Mouse (Mus musculus) CH12F3 (cell line): ENCODE data around the gene Rhbdl1.

Experiments
- in situ Hi-C: fragments of 300-500 bp; cut with MboI; formaldehyde crosslinking; loops from 2 replicates; pipeline ENCODE4 v1.14.3; 2020; ENCODE audit warnings: low sequenced_read_pairs

Rhbdl1 gene

DNA sequence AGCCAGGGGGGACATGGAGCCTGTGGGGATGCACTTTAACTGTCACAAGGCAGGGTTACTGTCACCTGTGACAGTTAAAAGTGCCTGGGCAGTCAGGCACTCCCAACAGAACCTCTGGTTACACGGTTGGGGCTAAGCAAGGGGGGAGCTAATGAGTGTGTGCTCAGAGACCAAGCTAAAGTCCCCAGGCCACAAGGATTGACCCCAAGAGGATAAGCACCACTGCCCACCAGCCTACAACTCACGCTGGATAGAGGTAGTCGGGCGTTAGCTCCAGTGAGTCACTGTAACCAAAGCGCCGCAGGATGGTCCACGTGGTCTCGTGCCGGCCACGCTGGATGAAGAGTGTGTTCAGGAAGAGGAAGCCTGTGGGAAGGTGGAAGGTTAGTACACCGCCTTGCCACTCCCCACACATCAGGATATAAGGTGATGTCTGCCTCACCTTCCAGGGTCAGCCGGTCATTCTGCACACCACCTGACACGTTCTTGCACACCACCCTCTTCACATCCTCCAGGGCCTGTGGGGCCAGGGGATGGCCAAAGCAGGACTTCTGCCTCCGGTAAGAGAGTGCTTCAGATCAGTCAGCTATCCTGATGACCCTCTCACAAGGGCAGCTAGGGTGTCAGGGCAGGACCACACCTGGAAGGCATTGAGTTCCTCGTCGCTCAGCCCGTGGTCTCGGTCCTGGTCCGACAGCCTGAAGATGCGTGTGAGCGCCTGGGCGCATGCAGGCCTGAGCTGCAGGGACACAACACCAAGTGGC lies 4.2 kb upstream of the Rhbdl1 start, which contains the start of gene Gm20683:
Gene Gm20683, minus strand, starts transcription at position 647 of the 764 bp plus-strand sequence.
- in situ Hi-C loops, result no loop called here

DNA sequence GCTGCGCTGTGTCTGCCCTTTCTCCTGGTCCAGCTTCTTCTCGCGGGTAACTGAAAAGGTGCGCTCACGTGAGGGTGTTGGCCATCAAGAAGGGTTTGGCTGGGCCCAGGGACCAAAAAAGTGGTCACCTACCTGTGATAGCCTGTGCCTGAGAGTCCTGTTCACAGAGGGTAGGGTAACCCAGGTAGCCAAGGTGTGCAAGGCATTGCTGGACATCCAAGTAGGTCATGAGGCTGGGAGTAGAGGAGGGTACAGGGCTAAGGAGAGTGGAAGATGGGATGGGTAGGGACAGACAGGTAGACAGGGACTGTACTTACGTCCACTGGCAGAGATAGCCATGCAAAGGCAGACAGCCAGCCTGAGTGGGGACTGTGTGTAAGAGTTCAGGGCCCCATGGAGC lies 3.4 kb upstream of the Rhbdl1 start:
- in situ Hi-C loops, result no loop called here

DNA sequence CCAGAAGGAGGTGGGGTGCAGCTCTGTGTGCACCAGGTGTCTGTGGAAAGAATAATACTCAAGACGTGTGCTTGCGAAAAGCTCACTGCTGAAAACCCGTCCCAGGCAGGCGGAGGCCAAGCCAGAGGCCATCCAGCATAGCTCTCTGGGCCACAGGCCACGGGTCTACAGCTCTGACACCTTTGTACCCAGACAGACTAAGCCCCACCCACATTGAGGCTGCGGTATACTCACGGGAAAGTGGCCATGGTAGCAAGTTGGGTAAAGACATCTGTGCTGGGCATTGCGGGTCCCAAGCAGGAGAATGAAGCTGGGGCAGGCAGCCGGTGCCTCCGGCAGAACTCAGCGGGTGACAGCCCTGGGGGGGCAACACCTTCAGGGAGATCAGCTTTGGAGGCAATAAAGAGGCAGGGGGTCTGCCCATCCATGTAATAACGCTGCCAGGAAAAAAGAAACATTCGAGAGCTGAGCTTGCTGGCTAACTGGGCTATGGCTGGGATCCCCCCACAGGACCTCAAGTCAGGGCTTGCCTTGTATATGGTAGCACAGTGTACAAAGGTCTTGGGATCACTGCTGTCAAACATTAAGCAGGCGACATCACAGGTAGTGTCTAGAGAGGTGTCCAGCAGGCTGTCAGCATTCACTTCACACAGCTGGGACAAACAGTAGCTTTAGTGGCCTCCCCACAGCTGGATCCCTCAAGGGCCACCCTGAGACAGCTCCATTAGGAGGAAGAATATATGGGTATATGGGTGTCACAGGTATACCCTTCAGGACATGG lies 2.5 kb upstream of the Rhbdl1 start:
- in situ Hi-C loops, result no loop called here

DNA sequence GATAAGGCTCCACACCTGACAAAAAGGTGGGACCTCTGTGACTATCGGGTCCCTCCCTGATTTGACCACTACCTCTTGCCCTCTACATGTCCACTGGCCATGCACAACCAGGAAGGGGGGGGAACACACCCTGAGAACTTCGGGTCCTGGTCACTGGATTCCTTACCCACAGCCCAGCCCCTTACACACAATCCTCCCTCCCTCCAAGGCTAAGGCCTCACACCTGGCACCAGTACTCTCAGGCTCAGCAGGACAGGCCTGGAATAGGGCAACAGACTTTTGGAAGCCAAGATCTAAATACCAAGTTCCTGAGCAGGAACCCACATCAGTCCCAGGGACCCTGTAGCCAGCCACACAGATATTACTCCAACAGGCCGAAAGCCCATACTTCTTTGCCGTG lies 1.8 kb upstream of the Rhbdl1 start:
- in situ Hi-C loops, result no loop called here

DNA sequence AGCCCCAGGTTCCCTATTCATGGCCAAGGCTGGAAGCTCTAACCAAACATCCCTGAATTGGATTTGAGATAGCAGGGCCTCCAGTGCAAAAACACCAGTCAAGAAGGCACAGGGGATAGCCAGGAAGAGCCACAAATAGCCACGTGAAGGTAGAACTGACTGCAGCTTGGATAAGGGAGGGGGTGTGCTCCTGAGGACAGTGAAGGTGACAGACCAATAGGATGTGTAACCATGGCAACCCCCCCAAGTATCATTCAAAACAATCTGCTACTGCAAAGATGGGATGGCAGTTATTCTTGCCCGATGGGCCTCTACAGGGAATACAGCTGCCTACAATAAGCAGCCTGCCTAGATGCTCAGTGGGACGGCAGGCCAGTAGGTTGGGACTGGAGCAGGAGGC lies 438 bp upstream of the Rhbdl1 start:
- in situ Hi-C loops, result no loop called here

DNA sequence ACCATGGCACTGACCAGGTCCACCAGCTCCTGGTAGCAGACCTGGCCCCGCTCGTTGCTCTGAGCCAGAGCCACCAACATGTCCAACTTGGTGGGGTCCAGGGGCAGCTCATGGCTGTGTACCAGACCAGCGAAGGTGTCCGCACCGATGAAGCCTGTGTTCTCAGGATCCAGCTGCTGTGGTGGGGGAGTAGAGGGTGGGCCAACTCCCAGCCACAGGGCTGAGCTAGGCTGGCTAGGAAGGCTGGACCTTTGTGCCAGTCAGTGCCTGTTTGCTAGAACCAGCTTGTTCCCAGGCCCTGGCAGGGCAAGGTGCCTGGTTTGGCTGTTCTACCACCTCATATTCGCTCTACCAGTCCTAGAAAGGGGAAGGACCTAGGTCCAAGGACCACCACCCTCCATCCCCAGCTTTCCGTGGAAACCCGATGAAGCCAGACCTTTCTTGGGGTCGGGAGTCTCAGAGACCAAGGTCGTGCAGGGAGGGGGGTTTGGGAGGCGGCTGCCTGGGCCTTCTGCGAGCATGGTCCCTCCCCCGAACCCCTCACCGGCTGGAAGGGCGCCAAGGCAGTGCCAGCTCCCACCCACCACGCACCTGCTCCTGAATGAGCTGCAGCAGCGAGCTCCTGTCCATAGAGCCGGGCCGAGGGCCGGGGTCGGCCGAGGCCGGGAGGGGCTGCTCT lies 559 bp downstream of the Rhbdl1 start:
- in situ Hi-C loops, result no loop called here

DNA sequence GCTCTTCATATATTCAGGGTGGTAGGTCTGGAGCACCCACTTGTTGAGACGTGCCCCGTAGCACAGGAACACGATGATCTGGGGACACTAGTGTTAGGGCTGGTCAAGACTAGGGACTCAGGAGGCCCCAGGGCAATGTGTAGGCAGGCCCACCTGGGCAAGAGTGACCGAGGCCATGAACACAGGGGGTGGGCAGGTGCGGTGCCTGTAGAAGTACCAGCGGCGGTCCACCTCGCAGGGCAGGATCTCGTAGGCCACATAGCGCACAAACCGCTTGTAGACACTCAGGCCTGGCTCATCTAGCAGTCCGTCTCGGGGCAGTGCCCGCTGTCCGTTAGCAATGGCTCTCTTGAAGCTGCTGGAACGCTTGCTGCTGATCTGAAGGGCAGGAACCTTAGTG lies 1.3 kb downstream of the Rhbdl1 start:
- in situ Hi-C loops, result no loop called here

DNA sequence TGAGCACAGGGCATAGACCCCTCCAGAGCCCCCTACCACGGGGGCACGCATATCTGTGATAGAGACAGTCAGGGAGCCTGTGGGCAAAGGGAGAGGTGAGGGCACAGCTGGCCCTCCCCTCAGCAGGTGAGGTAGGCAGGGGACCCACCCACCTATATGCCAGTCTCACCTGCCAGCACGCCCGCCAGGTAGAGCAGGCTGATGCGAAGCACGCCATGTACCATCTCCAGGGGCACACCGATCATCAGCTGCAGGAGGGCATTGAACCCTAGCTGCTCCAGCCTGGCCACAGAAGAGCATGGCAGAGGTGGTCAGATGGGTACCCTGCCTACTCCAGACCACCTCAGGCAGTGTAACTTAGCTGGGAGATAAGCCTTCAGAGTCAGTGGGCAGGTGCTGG lies 1.8 kb downstream of the Rhbdl1 start:
- in situ Hi-C loops, result no loop called here

DNA sequence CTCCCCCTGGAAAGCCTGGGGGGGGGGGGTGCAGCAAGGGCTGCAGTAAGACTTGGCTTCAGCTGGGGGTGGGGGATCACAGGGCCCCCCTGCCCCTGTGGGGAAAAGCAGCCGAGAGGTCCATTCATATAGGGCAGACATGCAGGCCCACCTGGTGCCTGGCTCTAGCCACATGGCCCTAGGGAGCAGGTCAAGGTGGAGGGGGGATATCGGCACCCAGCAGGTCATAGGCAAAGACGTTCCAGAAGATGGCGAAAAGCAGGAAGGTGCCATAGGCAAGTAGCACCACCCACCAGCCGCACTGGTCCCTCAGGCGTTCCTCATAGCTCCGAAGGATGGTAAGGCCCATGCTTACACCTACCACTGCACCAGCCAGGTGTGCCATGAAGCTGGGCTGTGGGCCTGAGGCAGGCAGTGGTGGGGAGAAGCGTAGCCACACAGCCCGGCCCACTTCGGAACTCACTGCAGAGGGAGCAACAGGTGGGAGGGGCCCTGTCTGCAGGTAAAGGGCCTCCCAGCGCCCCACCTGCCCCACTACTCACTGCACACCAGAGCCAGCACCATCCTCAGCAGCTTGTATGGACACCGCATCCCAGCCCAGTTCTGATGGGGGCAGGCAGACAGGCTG lies 2.4 kb downstream of the Rhbdl1 start:
- in situ Hi-C loops, result no loop called here

DNA sequence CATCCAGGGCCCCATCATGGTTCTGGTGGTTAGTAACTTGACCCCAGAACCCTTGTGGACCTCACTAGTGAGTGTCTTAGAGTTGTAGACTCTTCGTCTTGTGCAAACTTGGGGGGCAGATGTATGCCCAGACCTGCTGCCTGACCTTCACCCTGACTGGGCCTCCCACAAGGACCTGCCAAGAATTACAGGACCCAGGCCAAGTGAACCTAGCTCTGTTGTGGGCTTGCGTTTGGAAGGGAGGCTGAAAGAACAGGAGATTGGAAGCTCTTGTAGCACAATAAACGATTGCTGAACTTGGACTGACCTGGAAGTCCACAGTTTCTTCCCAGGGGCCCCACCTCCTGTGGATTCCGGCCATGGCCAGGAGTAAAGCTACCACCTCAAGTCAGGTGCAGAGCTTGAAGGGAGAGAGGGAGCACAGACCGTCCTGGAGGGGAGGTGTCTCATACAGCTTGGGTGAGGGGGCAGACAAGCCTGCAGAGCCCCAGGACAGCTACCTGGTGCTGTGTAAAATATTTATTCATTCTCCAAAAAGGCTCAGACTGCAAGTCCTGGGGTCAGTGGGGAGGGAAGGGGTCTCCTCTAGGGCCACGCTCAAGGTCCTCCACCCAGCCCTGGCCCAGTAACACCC lies 3.0 kb downstream of the Rhbdl1 start:
- in situ Hi-C loops, result no loop called here

DNA sequence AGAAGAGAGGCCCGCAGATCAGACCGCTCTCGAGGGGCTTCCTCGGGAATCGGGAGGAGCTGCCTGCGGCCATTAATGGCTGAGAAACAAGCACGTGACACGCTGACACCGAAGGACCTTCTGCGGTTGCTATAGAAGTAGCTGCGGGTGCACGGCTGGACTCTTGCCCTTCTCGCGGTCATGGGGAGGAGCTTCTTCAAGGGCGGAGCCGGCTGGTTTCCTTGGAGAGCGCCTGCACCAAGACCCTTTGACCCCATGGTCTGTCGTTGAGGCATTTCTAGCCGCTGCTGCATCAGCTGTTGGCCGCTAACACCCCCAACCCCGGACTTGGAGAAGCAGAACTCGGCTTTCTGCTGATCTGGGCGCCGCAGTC lies 3.8 kb downstream of the Rhbdl1 start, which contains the start of gene Stub1:
Gene Stub1, minus strand, starts transcription at position 114 of the 373 bp plus-strand sequence.
- in situ Hi-C loops, result no loop called here

DNA sequence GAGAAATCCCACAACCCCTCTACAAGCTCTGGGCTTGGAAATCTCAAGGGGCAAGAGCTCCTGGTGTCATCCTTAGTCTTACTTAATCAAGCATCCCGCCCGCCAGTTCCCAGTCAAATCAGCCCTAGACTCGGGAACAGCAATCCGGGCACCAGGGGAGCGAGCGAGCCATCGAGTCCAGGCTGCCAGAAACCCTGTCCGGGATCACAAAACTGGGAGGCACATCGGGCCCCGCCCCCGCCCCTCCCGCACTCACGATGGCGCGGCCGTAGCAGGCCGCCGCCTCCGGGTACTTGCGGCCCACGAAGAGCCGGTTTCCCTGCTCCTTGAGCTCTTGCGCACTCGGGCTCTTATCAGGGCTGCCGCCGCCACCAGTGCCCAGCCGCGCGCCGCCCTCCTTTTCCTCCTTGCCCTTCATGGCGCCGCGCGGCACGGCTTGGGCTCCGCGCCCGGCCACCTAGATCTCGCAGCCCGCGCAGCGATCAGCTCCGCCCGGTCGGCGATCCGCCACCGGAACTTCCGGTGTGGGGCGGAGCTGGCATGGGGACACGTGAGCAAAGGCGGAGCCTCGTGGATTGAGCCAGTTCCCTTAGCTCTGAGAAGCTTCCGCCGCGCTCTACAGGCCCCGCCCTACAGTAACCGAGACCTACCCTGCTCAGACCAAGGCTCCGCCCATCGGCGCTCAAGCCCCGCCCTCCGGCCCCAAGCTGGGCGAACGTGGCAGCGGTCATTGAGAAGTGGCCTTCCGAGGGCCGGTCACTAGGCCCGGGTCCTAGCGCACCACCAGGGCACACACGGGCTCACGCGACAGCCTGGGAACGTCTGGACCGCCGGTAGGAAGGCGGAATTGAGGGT lies 4.4 kb downstream of the Rhbdl1 start:
- in situ Hi-C loops, result no loop called here

DNA sequence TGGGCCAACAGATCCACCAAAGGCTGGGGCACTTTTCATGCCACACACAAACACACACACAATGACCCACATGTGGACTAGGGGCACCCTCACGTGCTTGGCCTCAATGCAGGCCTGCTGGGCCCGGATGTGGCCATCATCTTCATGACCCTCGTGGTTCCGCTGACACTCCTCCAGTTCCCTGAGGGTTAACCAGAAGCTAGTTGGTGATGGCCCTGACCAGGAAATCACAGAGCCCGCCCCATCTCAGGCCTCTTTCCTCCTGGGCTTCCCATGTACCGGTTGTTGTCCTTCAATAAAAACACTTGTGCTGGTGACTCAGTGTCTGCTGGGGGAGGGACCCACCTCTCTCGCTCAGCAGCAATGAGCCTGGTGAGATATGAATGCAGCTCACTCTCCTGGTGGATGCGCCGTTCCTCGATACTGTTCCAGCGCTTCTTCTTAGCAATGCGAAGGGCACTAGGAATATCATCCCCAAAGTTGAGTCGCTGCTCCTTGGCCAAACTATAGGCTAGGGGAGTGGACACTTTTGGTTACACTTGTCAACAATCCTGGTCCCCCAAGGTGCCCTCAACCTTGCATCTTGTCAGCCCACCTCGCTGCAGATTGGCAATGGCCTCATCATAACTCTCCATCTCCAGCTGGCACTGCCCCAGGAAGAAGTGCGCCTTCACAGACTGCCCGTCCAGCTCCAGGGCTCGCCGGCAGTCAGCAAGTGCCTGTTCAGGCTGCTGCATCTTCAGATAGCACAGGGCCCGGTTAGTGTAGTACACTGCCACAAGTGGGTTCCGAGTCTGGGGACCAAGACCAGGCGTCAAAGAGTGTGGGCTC lies 5.4 kb downstream of the Rhbdl1 start:
- in situ Hi-C loops, result no loop called here

DNA sequence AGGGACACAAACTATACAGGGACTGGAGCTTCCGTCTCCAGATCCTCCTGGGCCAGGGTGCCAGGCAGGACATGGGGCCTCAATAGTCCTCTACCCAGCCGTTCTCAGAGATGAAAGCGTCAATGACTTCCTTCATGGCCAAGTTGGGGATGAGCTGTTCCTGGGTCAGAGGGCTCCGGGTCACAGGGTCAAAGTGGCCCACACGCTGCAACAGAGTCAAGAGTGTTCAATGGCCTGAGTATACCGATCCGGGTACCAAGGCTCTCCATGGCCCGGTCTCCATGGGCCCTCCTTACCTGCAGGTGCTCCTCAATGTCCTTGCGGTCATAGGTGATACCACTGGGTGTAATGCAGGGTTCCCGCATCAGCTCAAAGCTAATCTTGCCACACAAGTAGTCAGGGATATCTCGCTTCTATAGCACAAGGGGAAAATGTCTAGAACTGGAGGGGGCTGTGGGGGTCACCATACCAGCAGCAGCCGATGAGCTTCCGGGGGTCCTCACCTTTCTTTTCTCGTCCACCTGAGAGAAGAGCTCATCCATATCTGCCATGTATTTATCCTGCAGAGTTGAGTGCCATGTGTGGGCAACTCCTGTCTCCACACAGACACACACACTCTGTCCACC lies 6.2 kb downstream of the Rhbdl1 start:
- in situ Hi-C loops, result no loop called here

DNA sequence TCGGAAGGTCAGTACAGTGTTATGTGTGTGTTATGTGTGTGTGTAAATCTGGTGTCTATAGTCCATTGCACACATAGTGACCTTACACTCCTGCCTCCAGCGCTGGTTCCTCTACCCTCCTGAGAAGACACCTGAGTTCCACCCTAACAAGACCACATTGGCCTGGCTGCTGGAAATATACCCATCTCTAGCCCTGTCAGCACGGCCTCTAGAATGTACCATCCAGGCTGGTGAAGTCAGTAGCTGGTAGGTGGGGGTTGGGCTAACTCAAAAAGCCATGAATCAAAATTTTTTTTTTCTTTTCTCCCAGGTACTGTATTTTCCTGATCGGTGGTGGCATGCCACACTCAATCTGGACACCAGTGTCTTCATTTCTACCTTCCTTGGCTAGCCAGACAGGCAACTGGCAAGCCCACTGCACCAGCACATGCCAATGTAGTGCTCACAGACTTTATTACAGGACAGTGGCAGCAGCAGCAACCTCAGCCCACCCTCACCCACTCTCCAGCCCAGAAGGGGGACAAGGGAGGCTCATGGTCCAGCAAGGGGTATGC lies 6.8 kb downstream of the Rhbdl1 start:
- in situ Hi-C loops, result no loop called here

DNA sequence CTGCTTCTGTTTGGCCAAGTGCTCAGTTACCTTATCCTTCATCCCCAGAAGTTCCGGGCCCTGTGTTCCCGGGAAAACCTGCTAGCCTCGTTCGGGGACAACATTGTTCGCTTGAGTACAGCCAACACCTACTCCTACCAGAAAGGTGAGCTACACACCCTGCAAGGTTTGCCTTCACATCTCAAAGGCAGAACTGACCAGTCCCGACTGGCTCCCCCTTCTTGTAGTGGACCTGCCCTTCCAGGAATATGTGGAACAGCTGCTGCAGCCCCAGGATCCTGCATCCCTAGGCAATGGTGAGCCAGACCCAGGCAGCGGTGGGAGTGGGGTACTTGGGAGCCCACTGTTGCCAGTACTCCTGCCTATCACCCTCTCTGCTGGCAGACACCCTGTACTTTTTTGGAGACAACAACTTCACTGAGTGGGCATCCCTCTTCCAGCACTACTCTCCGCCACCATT lies 7.5 kb downstream of the Rhbdl1 start:
- in situ Hi-C loops, result no loop called here

DNA sequence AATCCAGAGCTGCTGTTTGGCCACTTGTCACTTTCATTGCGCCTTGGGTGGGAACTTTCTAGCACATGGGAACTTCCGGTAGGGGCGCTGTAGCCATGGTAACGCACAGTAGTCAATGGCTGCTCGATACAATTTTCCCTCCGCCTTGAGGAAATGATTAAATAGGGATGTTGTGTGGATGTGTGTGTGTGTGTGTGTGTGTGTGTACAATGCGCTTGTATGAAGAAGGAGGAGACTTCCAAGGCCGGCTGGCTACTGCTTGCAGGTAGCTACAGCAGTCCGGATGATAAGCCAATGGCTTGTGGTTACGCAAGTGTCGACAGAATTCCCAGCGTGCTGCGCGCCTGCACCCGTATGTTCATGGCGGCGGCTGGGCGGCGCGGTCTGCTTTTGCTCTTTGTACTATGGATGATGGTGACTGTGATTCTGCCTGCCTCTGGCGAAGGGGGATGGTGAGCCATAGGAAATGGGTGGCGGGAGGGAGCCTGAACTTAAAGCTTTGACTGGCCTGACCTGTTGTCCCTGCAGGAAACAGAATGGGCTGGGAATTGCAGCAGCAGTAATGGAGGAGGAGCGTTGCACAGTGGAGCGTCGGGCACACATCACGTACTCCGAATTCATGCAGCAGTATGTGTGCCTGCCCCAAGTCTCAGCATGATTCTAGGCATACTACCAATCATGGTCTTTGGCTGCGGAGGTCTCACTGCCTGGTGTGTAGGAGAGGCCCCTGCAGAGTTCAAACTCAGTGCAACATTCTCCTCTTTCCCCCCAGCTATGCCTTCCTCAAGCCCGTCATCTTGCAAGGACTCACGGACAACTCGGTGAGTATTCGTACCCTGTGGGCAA lies 8.2 kb downstream of the Rhbdl1 start, which contains the start of gene Jmjd8:
Gene Jmjd8, plus strand, starts transcription at position 156 of the 846 bp plus-strand sequence.
- in situ Hi-C loops, result no loop called here
